Mouse (Mus musculus): ENCODE results near the gene Efna5.

Efna5 gene

DNA sequence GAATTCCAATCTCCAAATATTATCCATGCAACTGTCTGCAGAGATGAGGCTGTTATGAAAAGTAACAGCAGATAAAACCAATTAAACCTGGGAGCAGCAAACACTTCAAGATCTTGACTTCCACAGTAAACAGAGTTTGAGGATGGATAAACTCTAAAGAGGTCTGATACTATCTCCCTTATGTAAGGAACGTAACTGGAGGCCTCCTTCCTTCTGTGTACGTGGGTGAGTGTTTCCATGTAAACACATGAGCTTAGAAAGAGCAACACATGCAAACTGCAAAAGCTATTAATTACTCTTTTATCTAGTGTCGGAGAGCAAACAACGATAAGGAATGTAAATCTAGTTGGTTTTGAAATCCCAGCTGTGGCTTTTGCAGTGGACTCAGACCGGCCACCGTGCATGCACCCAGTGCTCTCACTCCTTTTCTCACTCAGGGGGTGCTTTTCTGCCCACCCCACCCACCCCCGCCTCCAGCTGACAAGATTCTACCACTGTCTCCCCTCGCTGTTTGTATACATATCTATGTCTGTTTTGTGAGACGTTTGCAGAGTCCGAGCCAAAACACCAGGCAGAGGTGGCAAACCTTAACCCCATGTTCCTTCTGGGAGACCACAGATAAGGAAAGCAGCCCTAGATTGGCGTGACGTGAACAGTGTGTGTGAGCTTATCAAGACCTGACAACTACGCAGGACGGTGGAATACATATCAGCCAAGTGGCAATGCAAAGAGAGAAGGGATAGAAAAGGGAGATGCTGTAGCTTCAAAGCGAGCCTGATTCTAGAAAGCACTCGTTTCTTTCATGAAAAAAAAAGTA, 132.1 kb downstream of the Efna5 start:
- in situ Hi-C loops (cut with MseI, MboI) = no loop called here

DNA sequence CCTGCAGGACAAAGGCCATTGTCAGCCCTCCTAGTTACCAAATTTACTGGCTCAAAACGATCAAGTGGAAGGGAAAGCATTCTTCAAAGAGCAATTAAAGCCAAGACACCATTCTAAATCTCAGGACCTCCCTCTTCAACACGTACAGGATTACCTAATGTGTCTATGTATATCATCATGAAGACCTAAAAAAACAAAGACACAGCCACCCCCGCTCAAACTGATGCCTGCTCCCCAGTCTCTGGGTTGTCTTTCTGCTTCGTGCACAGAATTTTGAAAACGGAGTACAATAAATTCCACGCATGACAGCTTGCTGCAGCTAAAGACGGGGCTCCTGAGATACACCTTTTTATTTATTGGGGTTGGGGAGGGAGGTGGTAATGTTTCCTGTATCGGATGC, 133.7 kb downstream of the Efna5 start:
- in situ Hi-C loops (cut with MseI, MboI) = no loop called here

DNA sequence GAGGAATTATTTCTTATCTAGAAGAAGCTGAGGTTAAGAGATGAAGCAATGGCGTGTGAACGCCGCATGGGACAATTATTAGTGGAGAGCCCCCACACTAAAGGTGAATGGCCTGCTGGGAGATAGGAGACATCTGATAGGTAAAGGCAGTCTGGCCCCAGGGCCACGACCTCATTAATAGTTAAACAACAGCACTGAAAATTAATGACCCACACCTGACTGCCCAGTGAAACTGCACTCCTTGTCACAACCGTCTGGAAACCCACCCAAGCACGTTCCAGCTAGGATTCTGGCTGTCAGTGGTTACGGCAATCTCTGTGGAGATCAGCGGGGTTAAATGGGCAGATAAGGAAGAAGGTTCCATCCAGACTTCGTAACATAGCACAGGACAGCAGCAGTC, 134.3 kb downstream of the Efna5 start:
- in situ Hi-C loops (cut with MseI, MboI) = no loop called here

DNA sequence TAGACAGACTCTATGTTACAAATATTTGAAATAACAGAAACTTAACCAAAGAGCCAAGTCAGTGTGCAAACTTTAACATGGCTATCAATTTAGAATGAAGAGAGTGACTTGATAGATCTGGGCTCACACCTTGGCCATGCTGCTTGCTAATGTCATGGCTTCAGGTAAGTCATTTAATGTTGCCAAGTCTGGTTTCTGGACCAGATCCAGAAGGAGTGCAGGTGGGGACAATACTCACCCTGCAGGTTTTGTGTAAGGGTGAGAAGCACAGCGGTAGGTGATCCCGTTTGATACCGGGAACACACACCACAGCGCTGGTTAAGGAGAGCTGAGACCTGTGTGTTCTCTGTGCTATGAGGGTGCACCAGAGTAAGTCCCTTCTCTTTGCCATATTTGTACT, 135.8 kb downstream of the Efna5 start:
- in situ Hi-C loops (cut with MseI, MboI) = no loop called here

DNA sequence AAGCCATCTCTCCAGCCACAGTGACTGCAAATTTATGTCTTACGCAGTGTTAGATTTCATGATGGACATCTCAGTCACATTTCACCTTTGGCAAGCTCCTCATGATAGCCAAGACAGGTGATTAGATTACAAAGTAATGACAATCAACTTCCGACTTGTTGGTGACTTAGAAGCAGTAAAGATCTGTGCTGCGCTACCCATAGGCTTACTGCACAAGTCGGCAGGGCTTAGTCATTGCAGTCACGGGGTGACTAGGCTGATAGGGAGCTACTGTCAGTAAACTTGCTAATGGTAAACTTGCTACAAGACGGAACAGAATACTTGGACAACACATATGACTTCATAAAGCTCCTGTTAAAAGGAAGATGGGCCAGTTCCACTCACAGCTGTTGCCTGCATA, 136.9 kb downstream of the Efna5 start:
- in situ Hi-C loops (cut with MseI, MboI) = no loop called here

DNA sequence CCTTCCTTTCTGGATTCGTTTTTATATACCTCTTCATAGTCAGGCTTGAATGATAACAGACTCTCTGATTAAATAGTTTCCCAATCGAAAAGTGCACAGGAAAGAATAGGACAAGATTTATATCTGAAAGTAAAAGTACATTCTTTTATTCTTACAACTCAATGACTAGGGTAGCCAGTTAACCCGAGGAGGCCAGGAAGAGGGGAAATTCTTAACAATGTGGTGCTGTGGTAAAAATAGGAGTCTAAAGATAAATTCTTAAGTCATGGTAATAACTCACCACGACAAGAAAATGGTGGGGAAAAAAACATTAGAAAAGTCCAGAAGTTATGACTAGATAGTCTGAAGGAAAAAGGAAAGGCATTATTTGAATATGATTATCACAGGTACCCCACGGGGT, 139.4 kb downstream of the Efna5 start:
- in situ Hi-C loops (cut with MseI, MboI) = no loop called here

DNA sequence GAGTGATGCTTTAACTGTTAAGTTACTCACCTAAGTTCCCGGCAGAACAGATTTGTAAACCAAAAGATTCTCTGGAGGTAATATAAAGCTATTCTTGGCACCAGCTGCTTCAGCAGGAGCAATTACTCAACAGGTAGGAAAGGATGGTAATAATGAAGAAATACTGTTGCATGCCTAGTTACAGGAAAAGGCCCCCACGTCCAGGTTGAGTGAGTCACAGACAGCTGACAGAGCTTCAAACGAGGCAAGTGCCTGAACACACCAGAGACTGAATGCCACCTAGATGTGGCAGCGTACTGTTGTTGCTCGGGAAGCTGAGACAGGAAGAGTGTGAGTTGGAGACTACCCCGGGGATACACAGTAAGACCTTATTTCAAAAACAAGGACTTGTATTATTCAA, 140.1 kb downstream of the Efna5 start:
- in situ Hi-C loops (cut with MseI, MboI) = no loop called here

DNA sequence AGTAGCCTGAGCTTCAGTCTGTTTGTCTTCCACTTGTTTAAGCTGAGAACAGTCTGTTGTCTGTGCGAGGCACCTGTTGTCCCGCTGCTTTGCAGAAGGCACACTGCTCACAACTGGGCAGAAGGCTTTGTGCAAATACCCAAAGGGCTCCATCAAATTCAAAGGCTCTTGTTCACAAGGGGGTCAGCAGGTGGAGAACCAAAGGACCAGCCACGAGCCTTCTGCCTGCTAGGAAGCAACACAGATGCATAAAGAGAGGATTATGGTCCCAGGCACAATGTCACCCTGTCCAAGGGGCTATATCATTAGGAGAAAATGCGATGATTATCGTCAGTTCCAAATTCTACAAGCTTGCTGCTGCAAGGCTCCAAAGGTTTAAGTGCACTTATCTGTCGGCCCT, 141.1 kb downstream of the Efna5 start:
- in situ Hi-C loops (cut with MseI, MboI) = no loop called here

DNA sequence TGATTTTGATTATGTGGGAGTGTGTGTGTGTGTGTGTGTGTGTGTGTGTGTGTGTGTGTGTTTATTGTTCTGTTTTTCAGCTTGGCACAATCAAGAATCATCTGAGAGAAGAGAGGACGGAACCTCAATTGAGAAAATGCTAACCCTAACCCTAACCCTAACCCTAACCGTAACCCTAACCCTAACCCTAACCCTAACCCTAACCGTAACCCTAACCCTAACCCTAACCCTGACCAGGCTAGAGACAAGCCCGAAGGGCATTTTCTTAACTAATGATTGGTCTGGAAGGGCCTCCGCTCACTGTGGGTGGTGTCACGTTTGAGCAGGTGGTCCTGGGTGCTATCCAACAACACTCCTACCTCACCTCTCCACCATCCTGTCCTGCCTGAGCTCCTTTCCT, 143.7 kb downstream of the Efna5 start:
- in situ Hi-C loops (cut with MseI, MboI) = no loop called here

DNA sequence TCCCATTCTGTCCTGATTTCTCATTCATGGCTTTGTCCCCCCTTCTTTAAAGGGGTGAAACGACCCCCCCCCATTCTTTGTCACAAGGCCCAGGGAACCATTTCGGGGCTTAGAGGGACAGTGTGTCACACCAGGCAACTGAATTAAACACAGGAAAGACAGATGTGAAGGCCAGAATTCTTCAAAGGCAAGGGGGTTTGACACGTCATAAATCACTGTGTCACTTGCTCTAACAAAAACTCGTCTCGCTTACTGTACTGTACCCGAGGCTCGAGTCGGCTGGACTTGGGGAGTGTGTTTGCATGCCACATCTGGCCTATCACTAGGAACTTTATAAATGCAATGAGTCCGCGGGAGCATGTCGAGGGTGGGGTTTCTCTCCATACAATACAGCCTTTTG, 145.2 kb downstream of the Efna5 start:
- in situ Hi-C loops (cut with MseI, MboI) = no loop called here

DNA sequence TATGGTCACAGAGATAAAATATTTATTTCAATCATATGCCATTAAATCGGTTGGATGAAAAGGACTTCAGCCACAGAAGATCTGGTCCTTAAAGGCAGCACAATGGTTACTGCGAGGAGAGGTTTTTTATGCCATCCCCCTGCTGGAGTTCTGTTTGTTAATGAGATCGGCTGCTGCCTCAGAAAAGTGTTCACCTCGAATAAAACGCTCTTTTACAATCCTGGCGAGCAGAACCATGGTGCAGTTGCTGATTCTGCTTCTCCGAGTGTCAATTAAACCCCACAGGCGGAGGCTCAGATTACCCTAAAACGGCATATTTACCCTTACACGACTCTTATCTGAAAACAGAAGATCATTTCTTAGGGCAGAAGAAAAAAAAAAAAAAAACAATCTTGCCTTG, 146.2 kb downstream of the Efna5 start:
- in situ Hi-C loops (cut with MseI, MboI) = no loop called here

DNA sequence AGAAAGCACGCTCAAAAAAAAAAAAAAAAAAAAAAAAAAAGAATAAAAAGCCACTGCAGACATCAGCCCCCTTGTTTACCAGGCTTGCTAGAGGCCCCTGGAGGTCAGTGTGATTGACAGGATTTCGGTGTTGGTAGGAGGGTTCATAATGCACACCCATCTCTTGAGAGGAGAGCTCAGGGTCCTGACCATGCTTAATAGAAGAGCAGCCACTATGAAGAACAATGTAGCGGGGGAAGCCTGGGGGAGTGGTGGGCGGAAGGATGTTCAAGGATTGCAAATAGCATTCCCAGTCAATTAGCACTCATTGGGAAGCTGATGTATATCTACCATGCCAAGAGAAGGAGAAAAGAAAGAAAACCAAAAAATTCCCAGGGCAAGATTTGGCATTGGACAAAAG, 147.1 kb downstream of the Efna5 start:
- in situ Hi-C loops (cut with MseI, MboI) = no loop called here

DNA sequence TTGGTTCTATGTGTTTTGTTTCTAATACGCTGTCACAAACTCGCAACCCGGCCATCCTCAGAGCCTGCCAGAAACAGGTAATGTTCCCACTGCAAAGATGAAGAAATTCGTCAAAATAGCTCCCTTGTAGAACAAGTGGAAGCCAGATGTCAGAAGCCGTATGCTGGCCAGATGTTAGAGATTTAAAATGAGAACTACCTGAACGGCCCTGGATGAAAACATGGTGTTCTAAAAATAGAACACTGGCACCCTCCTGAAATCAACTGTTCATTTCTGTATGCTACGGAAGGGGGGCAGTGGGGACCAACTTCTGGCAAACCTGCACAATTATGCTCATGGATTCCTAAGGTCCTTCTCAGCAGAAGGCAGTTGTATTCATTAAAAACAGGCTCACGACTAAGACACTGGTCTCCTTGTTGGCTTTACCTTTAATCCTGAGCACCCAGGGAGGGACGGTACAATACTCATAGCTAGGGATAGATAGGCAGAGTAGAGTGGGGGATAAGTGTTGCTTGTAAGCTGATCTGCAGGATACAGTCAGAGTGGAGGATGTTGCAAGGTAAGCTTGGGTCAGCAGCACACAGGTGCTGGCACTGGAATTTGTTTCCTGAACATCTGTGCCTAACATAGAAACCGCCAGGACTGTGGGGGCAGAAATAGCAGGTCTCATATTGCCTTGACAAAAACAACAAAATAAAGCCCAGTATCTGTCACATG, 151.2 kb downstream of the Efna5 start:
- in situ Hi-C loops (cut with MseI, MboI) = no loop called here

DNA sequence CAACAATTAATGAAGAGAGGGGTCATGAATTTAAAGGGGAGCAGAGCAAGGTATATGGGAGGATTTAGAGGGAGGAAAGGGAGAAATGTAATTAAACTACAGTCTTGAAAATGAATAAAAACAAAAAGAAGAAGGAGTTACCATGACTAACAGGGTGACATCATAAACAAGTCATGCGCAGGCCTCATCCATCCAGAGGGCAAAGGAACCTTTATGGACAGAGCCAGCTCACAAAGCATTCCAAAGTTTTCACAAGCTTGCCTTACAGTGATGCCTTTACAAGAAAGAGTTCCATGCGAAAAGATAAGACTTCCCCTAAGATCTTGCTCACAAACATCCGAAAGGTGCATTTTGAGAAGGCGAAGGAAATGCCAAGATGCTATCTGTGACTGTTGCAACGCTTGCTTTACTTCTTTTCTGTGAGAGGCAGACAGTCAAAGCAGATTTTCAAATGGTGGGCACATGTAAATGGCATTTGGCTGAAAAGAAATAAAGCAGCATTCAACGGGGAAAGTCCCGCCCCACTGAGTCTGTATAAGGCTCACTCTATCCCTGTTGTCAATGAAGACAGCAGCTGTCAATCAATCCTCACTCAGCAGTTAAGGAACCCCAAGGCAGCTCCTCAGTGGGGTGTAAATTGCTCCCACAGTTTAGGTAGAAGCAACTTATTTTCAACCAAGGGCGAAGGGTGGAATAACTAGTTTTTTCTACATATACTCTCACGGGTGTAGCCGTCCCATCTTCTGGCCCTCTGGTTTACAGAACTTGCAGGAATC, 152.8 kb downstream of the Efna5 start:
- in situ Hi-C loops (cut with MseI, MboI) = no loop called here

DNA sequence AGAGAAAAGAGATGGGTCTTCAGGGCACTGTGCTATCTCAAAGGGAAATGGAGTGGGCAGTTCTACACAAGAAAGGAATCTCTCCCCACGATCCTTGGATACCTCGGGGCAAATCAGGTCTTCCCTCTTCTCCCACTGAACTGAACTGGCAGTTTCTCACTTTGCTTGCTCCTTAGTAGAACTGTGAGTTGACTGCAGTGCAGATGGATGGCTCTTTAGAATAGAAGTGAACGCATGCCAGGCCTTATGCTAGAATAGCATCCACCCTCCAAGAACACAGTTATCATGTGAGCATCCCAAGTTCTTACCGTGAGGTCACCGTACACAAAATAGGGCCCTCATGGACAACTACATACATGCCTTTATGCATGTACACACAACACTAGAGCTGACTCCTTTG, 155.0 kb downstream of the Efna5 start:
- in situ Hi-C loops (cut with MseI, MboI) = no loop called here

DNA sequence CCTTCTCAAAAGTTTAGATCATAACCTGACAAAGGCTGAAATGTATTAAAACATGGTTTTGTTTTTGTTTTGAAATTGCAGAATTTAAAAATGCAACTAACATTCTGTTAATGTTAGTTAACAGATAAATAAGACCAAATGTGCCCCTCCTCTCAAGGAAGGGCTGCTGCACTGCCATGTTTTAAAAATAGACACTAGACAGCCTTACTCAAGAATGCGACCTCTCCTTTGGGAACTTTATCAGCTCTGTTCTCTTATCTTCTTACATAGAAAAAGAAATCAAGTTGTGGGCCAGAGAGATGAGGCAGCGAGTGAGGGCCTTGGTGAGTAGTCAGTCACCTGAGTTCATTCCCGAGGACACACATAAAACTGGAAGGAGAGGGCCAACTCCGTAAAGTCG, 158.2 kb downstream of the Efna5 start:
- in situ Hi-C loops (cut with MseI, MboI) = no loop called here

DNA sequence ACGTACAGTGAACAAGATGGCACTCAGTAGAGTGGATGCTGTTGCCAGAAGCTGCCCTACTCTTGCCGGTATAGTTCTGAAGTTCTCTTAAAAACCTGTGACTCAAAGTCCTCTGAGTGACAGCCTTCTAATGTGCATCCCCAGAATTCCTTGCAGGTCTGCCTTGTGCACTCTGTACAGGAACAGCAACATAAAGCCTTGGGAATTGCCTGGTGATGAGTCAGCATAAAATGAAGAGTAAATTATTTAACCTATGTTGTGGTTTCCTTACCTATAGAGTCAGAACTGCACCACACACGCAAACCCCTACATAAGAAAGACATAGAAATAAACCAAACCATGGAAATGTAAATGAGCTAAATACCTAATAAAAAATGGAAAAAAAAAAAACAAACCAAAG, 159.5 kb downstream of the Efna5 start:
- in situ Hi-C loops (cut with MseI, MboI) = no loop called here

DNA sequence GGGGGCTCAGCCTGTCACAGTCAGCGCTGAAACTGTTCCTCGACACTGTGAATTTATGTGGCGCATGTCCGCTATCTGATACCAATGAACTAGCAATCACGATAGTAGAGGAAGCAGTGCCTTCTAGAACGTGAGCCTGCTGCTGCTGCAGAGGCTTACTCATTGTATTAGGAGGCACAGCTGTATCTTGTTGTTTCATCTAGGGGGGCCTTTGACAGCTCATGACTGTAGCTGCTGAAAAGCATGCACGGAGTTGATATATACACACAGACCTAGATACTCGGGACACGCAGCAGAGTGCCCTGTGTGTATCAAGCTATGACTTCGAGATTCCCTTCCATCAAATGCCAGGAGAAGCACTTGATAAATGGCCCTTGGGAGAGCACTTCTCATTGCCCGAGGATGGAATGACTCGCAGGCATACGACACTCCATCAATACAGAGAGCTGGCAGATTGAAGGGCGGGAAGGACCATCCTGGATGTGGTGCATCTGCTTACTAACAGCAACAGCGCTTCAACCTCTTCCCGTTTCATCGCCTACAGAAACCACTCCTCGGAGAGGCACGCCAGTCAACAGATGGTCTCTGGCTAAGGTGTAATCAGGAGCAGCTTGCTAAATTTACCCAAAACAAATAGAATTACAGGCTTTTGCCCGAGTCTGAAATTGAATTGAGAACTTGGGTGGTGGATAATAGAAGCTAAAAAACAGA, 160.2 kb downstream of the Efna5 start:
- in situ Hi-C loops (cut with MseI, MboI) = no loop called here

DNA sequence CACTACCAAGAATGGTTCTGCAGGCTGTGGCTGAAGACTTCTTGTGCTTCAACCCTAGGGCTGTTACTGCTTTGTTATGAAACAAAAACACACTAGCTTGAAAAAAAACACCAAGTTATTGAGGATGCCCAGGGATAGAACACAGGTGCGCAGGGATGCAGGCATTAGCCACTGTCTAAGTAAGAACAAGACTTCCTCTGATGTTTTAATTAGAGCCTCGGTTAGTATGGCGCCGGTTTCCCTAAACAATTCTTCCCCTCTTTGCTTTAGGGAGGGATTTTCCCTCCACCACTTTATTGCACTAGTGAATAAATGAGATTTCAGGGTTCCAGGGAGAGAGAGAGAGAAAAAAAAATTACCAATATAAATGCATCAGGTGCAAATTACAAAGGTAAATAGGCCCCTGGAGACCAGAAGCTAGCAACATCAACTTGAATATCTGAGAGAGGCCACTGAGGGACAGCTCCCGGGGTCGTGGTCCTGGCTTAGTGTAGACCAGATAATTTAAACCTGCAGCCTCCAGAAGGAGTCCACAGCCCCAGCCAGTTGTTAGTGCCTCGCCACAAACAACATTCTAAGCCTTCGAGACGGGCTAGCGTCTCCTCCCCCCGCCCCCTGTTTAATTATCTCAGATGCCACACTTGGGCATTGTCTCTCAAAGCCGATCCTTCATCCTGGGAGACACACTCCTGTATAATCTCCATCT, 163.5 kb downstream of the Efna5 start:
- in situ Hi-C loops (cut with MseI, MboI) = no loop called here

DNA sequence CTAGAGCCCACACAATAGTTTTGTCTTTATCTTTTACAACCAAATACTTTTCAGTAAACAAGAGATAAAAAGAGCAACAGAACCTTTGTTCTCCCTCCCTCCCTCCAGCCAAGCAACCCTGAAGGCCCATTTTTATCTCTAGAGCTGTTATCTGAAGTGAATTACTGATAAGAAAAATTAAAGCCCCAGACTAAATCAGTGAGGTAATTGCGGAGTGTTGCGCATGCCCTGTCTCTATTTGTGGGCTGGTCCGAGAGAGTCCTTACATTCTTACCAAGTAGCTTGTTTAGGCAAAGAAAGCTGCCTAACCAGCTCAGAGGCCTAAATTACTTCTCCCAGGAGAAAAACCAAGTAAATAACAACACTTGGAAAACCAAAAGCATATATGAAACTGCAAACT, 167.7 kb downstream of the Efna5 start:
- in situ Hi-C loops (cut with MseI, MboI) = no loop called here

DNA sequence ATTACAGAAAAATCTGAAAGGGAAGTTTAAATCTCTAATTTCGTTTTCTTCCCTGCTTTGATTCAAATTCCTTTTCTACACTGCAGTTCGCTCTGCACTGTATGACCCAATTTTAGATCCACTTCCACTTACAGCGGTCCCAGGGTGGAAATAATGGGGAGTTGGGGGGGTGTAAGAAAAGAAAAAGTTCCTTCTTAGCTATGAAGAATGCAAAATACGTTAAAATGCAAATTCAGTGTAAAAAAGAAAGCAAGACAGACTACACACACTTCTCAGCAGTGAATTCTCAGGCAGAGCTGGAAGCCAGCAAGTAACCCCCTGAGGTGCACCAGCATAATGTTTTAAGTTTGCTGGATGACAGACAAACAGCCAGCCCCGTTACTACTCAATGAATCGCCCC, 174.7 kb downstream of the Efna5 start:
- in situ Hi-C loops (cut with MseI, MboI) = no loop called here

All from mouse trophoblast stem cell (cell line).